Mouse (Mus musculus) megakaryocyte, embryonic 14.5 days (primary cell): ENCODE measurements around the gene Pp2d1.

Source experiments
- FLI1 ChIP-seq: IDR thresholded peaks from 2 replicates; pipeline ENCODE4 v1.6.1; 2012; ENCODE audit warnings: low read length, inconsistent platforms, mixed read lengths
- GATA1 ChIP-seq: IDR thresholded peaks from 3 replicates; pipeline ENCODE4 v1.6.1; 2012; ENCODE audit warnings: mixed read lengths, low read length, inconsistent platforms, borderline replicate concordance

DNA sequence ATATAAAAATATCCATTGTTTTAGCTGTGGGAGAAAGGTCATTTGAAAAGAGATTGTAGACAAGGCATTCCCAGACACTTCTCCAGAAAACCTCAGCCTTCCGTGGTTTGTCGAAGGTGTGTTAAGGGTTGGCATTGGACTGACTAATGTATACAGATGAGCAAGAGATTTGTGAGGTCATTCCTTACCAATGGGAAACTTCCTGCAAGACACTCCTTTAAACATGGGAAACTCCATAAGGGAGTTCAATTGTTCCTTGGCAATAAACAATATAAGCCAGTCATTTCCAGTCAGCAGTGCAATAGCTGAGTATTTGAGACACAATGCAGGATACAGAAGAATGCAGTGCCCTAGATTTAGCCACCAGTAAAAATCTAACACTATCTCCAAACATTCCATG lies 11.2 kb downstream of the Pp2d1 start:
- TF ChIP-seq GATA1 (no peak), FLI1 (no peak)
